Mouse (Mus musculus): ENCODE data around the gene 1700013F07Rik. TPM values are rescaled to one million over a fixed set of nuclear protein-coding genes. Genes with fewer than 3 reads are reported as not detected.
"Not testable (repeated sequence)": the region's sequence is repeated elsewhere in the genome, so short reads cannot be mapped to it uniquely, and the experiment has no call there.

Gene 1700013F07Rik
- polyA plus RNA-seq, 1 experiment from 2014 or later = not detected

- ATAC-seq (ENCODE audit: low read depth) = peak; percentile 50
- Histone ChIP-seq H3K9ac (ENCODE audit: low read depth, low read length) (peak overlapping the region; percentile 56), H3K4me3 (ENCODE audit: low read depth, low read length) (peak overlapping the region; percentile 89), H3K27ac (ENCODE audit: low read length) (peak overlapping the region; percentile 91), H3K9me3 (replicated peaks; ENCODE audit: control insufficient read depth, low read length) (no peaks in the 10 kb centered on the region), H3K4me2 (ENCODE audit: low read depth, low read length) (peak overlapping the region; percentile 83), H3K4me1 (ENCODE audit: control insufficient read depth, low read depth, low read length) (peaks cover 29% of the 10 kb centered on the region), H3K27me3 (ENCODE audit: control insufficient read depth, insufficient read depth, low read depth, low read length) (no peaks in the 10 kb centered on the region), H3K36me3 (ENCODE audit: control insufficient read depth, insufficient read depth) (peaks cover 6% of the 10 kb centered on the region; the same call in 1 of the 2 replicates)
- WGBS (ENCODE audit: insufficient replicate concordance) = 2% methylated on average over 15 of the region's 15 CpGs
Measured at GRCm38 (mm10) chr3:108562777-108563271, 28.9 kb downstream of the 1700013F07Rik start.

- Histone ChIP-seq H3K27ac (ENCODE audit: low read length) (peak overlapping the region; percentile 91), H3K9me3 (replicated peaks; ENCODE audit: control insufficient read depth, low read length) (no peaks in the 10 kb centered on the region), H3K4me3 (ENCODE audit: low read depth, low read length) (peak overlapping the region; percentile 89), H3K27me3 (ENCODE audit: control insufficient read depth, insufficient read depth, low read depth, low read length) (no peaks in the 10 kb centered on the region), H3K36me3 (ENCODE audit: control insufficient read depth, insufficient read depth) (peaks cover 3% of the 10 kb centered on the region; the same call in 1 of the 2 replicates), H3K9ac (ENCODE audit: low read depth, low read length) (peak overlapping the region; percentile 56), H3K4me2 (ENCODE audit: low read depth, low read length) (peak overlapping the region; percentile 83), H3K4me1 (ENCODE audit: control insufficient read depth, low read depth, low read length) (peaks cover 24% of the 10 kb centered on the region)
- 0% methylated on average over 4 of the region's 4 CpGs for WGBS (ENCODE audit: insufficient replicate concordance)
- ATAC-seq (ENCODE audit: low read depth) = no peak
Measured at GRCm38 (mm10) chr3:108563309-108563708, 29.4 kb downstream of the 1700013F07Rik start.

GRCm38 (mm10) chr3:108567990-108568877 is 34.3 kb downstream of the 1700013F07Rik start:
- no peak overlapping the region for H3K4me3 ChIP-seq (ENCODE audit: low read depth, low read length)
- no peak overlapping the region for H3K9ac ChIP-seq (ENCODE audit: low read depth, low read length)
- H3K9me3 ChIP-seq (replicated peaks; ENCODE audit: control insufficient read depth, low read length) = no peaks in the 10 kb centered on the region
- H3K36me3 ChIP-seq (ENCODE audit: control insufficient read depth, insufficient read depth) = no peaks in the 10 kb centered on the region
- H3K27me3 ChIP-seq (ENCODE audit: control insufficient read depth, insufficient read depth, low read depth, low read length) = peaks cover 3% of the 10 kb centered on the region; the same call in 1 of the 2 replicates
- H3K4me1 ChIP-seq (ENCODE audit: control insufficient read depth, low read depth, low read length) = peaks cover 11% of the 10 kb centered on the region
- no peak for ATAC-seq (ENCODE audit: low read depth)
- H3K4me2 ChIP-seq (ENCODE audit: low read depth, low read length) = no peak overlapping the region
- 57% methylated on average over 15 of the region's 15 CpGs for WGBS (ENCODE audit: insufficient replicate concordance)
- no peak overlapping the region for H3K27ac ChIP-seq (ENCODE audit: low read length)

DNA sequence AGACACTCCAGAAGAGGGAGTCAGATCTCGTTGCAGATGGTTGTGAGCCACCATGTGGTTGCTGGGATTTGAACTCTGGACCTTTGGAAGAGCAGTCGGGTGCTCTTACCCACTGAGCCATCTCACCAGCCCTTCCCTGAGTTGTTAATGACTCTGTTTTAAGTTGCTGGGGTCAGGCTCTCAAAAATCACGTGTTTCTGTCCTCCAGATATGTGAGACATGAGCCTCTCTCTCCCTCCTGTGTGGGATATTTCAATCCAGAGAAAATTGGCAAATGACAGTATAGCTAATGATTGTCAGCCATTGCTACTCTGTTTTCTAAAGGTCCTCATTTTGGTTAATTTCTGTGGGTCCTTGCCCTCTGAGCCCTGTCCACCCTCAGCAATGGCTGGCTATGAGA is 35.7 kb downstream of the 1700013F07Rik start:
- H3K27me3 ChIP-seq (ENCODE audit: control insufficient read depth, insufficient read depth, low read depth, low read length); H3K4me3 ChIP-seq (ENCODE audit: low read depth, low read length); H3K9ac ChIP-seq (ENCODE audit: low read depth, low read length); H3K9me3 ChIP-seq (replicated peaks; ENCODE audit: control insufficient read depth, low read length); H3K36me3 ChIP-seq (ENCODE audit: control insufficient read depth, insufficient read depth); H3K27ac ChIP-seq (ENCODE audit: low read length); H3K4me2 ChIP-seq (ENCODE audit: low read depth, low read length); ATAC-seq (ENCODE audit: low read depth): not testable (repeated sequence)
- 35% methylated on average over 3 of the region's 3 CpGs for WGBS (ENCODE audit: insufficient replicate concordance)
- H3K4me1 ChIP-seq (ENCODE audit: control insufficient read depth, low read depth, low read length) = peaks cover 11% of the 10 kb centered on the region

DNA sequence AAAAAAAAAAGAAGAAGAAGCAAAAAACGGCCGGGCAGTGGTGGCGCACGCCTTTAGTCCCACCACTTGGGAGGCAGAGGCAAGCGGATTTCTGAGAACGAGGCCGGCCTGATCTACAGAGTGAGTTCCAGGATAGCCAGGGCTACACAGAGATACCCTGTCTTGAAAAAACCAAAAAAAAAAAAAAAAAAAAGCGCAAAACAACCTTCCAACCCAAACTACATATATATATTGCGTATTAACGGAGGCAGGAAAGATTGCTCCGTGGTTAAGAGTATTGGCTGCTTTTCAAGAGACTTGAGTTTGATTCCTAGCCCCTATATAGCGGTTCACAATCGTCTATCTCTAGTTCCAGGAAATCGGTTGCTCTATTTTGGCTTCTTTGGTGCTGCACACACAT is 36.9 kb downstream of the 1700013F07Rik start:
- H3K9me3 ChIP-seq (replicated peaks; ENCODE audit: control insufficient read depth, low read length) = no peaks in the 10 kb centered on the region
- H3K9ac ChIP-seq (ENCODE audit: low read depth, low read length) = no peak overlapping the region
- WGBS (ENCODE audit: insufficient replicate concordance) = 73% methylated on average over 14 of the region's 14 CpGs
- peak overlapping the region; percentile 91 for H3K4me2 ChIP-seq (ENCODE audit: low read depth, low read length)
- no peak overlapping the region for H3K27ac ChIP-seq (ENCODE audit: low read length)
- no peaks in the 10 kb centered on the region for H3K36me3 ChIP-seq (ENCODE audit: control insufficient read depth, insufficient read depth)
- peak overlapping the region; percentile 89 for H3K4me3 ChIP-seq (ENCODE audit: low read depth, low read length)
- peaks cover 3% of the 10 kb centered on the region; the same call in 1 of the 2 replicates for H3K27me3 ChIP-seq (ENCODE audit: control insufficient read depth, insufficient read depth, low read depth, low read length)
- H3K4me1 ChIP-seq (ENCODE audit: control insufficient read depth, low read depth, low read length) = peaks cover 11% of the 10 kb centered on the region
- no peak for ATAC-seq (ENCODE audit: low read depth)

DNA sequence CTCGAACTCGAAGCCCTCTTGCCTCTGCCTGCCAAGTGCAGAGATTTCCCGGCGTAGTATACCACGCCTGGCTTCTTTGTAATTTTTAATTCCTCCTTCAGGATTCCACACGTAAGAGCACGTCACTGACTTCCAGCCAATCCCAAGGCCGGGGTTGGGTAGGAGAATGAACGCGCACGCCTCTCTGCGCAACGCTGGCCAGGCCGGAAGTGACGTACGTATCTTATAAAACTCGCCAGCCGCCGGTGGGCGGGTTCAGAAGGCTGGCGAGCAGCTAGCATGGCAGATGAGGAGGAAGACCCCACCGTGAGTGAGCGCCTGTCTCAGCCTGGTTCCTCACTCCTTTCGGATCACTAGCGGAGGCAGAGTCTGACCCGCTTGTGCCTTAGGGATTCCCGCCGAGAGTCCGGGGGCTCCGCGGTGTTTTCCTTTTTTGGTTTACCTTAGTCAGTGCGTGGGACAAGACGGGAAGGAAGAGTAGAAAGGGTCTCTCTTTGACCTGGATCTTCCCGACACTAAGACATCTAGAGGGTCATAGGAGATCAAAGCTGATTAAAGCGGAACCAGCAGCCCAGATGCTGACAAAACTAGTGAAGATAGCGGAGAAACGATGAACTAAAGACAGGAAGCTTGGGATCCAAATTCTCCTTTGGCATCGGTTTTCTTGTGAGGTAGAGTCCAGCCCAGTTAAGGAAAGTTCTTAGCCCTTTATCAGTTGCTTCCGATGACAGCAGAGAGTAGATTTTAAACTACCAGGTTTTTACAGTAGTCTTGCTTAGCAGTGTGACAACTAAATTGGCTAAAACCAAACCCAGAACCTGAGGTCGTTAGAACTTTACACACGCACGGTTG is 37.7 kb downstream of the 1700013F07Rik start, which contains the start of gene Taf13:
TSS of gene Taf13 (plus strand) at position 256 of the 852 bp plus-strand sequence.
- no peaks in the 10 kb centered on the region for H3K36me3 ChIP-seq (ENCODE audit: control insufficient read depth, insufficient read depth)
- H3K27me3 ChIP-seq (ENCODE audit: control insufficient read depth, insufficient read depth, low read depth, low read length) = peaks cover 3% of the 10 kb centered on the region; the same call in 1 of the 2 replicates
- no peaks in the 10 kb centered on the region for H3K9me3 ChIP-seq (replicated peaks; ENCODE audit: control insufficient read depth, low read length)
- peaks cover 11% of the 10 kb centered on the region for H3K4me1 ChIP-seq (ENCODE audit: control insufficient read depth, low read depth, low read length)
- peak; percentile 100 for ATAC-seq (ENCODE audit: low read depth)
- WGBS (ENCODE audit: insufficient replicate concordance) = under 1% methylated on average over 42 of the region's 42 CpGs
- H3K4me2 ChIP-seq (ENCODE audit: low read depth, low read length) = peak within 1 kb of the TSS; percentile 91
- peak within 1 kb of the TSS; percentile 83 for H3K9ac ChIP-seq (ENCODE audit: low read depth, low read length)
- H3K4me3 ChIP-seq (ENCODE audit: low read depth, low read length) = peak within 1 kb of the TSS; percentile 89
- H3K27ac ChIP-seq (ENCODE audit: low read length) = peak within 1 kb of the TSS; percentile 72

DNA sequence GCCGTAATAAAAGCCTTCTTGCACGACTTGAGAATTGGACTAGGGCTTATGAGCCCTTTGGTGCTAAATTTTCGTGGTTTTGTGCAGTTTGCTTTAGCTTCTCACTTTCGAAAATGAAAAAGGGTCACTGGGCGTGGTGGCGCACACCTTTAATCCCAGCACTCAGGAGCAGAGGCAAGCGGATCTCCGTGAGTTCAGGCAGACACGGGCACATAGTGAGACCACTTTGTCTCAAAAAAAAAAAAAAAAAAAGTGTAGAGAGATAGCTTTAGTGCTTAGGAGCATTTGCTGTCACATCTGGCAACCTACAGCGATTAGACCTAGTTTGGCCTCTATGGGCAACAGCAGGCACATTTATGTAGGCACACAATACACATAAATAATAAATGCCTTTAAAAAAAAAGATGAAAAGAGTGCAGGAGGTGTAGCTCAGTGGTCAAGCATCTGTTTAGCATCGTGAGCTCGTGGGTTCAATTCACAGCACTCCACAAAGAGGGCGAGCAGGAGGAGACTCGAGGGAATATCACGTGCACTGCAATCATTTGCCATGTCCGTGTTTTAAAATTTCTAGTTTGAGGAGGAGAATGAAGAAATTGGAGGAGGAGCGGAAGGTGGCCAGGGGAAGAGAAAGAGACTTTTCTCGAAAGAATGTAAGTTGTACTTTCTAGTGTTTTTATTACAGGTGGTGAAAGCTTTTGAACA is 38.5 kb downstream of the 1700013F07Rik start:
- Histone ChIP-seq H3K4me3 (ENCODE audit: low read depth, low read length) (peak overlapping the region; percentile 89), H3K36me3 (ENCODE audit: control insufficient read depth, insufficient read depth) (no peaks in the 10 kb centered on the region), H3K27me3 (ENCODE audit: control insufficient read depth, insufficient read depth, low read depth, low read length) (peaks cover 3% of the 10 kb centered on the region; the same call in 1 of the 2 replicates), H3K9me3 (replicated peaks; ENCODE audit: control insufficient read depth, low read length) (no peaks in the 10 kb centered on the region), H3K4me2 (ENCODE audit: low read depth, low read length) (peak overlapping the region; percentile 91), H3K4me1 (ENCODE audit: control insufficient read depth, low read depth, low read length) (peaks cover 11% of the 10 kb centered on the region), H3K9ac (ENCODE audit: low read depth, low read length) (peak overlapping the region; percentile 83), H3K27ac (ENCODE audit: low read length) (peak overlapping the region; percentile 72)
- ATAC-seq (ENCODE audit: low read depth) = no peak
- 39% methylated on average over 18 of the region's 18 CpGs for WGBS (ENCODE audit: insufficient replicate concordance)

- Histone ChIP-seq H3K9ac (ENCODE audit: low read depth, low read length) (no peak overlapping the region), H3K9me3 (replicated peaks; ENCODE audit: control insufficient read depth, low read length) (no peaks in the 10 kb centered on the region), H3K27ac (ENCODE audit: low read length) (no peak overlapping the region), H3K4me1 (ENCODE audit: control insufficient read depth, low read depth, low read length) (peaks cover 11% of the 10 kb centered on the region), H3K27me3 (ENCODE audit: control insufficient read depth, insufficient read depth, low read depth, low read length) (no peaks in the 10 kb centered on the region), H3K4me3 (ENCODE audit: low read depth, low read length) (no peak overlapping the region), H3K4me2 (ENCODE audit: low read depth, low read length) (no peak overlapping the region), H3K36me3 (ENCODE audit: control insufficient read depth, insufficient read depth) (no peaks in the 10 kb centered on the region; the same call in 1 of the 2 replicates)
- ATAC-seq (ENCODE audit: low read depth) = no peak
- 54% methylated on average over 5 of the region's 5 CpGs for WGBS (ENCODE audit: insufficient replicate concordance)
Measured at GRCm38 (mm10) chr3:108574018-108574417, 40.1 kb downstream of the 1700013F07Rik start.

Data from liver, embryonic 16.5 days (tissue).